Mouse (Mus musculus): ENCODE measurements at regions not wholly inside any gene's neighbourhood (a gene's known extent, or its start where the extent isn't known, plus 50 kb on each side); places are given as distances from the start of the nearest gene placed in this dataset.
"Not testable (repeated sequence)": the region's sequence is repeated elsewhere in the genome, so short reads cannot be mapped to it uniquely, and the experiment has no call there.

- DNase-seq (ENCODE audit: low spot score), result no peak
Measured at GRCm38 (mm10) chr2:10998798-10999197, 173.1 kb upstream of the Prkcq start.

GRCm38 (mm10) chr2:10999217-10999618 is 172.7 kb upstream of the Prkcq start:
- DNase-seq (ENCODE audit: low spot score), result no peak

DNA sequence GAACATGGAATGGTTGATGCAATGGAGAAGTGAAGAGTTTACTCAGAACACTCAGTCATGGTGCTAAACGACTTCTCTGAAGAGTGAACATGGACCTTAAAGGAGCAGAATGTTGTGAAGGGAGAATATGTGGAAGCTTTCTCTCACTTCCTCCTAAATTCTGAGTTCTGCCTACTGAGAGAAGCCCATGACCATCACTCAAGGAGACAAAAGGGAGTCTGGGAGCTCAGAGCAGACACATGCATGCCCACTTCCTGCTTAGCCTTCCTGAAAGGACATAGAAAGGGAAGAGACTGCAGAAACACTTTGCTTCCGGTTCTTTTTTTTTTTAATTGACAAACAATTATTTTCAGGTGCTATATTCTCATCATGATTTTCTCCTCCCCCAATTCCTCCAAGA is 166.1 kb upstream of the Prkcq start:
- no peak for DNase-seq (ENCODE audit: low spot score)

GRCm38 (mm10) chr2:11011041-11011962 is 160.6 kb upstream of the Prkcq start:
- DNase-seq (ENCODE audit: low spot score), result no peak

DNA sequence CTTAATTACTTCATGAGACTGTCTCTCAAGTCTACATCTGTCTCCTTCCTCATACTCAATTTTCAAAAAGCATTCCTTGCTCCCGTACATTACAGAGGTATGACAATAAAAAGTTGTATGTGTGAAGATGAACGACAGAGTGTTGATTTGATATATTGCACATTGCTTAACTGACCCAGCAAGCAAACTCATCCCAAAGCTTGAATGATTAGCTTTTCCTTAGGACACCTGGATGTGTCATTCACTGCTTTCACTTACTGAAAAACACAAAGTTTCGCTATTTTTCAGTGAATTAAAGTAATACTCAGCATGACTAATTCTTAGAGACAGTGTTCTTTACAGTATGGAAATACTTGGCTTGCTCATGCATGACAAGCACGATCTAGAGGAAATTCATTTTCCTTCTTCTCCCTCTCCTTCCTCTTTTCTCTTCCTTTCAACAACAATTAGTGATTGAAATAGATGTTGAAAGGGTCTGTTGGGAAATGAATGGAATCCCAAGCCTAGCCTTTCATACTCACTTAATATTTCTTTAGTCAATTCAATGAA is 159.5 kb upstream of the Prkcq start:
- DNase-seq (ENCODE audit: low spot score), result no peak

DNA sequence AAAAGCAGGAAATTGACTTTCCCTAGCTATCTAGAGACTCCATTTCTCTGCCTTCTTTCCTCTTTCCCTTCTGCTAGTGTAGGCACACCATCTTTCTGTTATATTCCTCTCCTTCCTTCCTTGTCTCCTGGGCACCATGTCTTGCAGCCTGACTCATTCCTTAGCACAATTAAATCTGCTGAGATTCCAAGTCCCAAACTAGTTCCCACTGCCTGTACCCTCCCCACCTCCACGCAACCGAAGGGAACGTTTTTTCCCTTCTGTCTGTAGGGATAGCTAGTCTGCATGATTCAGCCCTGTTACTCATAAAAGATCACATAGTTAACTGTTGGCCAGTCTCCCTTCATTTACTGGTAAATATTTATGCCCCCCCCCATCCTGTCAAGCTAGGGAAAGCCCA is 158.8 kb upstream of the Prkcq start:
- DNase-seq (ENCODE audit: low spot score), result no peak

GRCm38 (mm10) chr2:11016446-11016845 is 155.5 kb upstream of the Prkcq start:
- no peak for DNase-seq (ENCODE audit: low spot score)

GRCm38 (mm10) chr2:11032891-11033290 is 139.0 kb upstream of the Prkcq start:
- DNase-seq (ENCODE audit: low spot score), result no peak

DNA sequence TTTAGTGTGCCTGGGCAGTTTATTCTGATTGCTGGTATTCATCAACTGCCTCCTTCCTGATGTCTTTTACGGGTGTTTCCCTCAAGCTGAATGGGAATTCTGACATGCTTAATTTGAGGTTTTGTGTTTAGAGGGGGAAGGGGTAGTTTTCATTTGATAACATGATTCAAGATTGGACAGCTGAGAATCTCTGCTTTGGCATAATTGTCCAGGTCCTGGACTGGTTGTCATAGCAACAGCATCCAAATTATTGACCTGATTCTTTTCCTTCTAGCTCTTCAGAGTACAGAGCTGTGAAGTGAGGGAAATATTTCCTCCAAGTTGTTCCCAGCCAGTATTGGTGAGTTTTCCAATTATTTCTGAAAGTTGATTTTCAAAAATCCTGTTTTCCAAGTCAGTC is 137.7 kb upstream of the Prkcq start:
- no peak for DNase-seq (ENCODE audit: low spot score)

DNA sequence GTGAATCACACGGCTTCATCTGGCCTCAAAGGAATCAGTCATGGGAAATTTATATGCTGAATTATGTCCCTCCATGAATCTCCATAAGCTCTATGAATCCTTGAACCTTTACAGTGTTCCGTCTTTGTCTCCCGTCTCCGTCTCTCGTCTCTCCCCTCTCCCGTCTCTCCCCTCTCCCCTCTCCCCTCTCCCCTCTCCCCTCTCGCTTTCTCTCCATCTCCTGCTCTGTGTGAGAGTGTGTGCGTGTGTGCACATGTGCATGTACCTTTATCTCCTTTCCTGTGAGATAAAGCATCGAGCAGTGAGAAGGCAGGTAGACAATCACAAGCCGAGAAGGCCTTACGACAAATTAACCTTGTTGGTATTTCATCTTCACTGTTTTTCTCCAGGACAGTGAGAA is 134.6 kb upstream of the Prkcq start:
- DNase-seq (ENCODE audit: low spot score), result no peak

GRCm38 (mm10) chr2:11038440-11038839 is 133.5 kb upstream of the Prkcq start:
- no peak for DNase-seq (ENCODE audit: low spot score)

DNA sequence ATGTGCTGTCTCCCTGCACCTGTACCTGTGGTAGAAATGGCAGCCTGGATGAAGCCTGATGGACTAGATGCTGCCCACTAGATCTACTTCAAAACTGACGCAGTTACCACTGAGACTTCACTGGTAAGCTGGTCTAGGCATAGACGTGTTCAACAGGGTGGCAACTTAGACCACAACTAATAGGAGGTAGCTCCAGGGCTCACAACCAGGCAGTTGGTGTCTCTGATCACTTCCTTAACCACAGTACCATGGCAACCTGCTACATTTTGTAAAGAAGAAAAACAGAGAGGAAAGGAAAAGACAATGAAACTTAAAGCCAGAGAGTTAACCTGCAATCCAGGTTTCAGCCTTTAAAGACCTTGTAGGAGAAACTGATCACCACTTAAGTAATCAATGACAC is 131.9 kb upstream of the Prkcq start:
- no peak for DNase-seq (ENCODE audit: low spot score)

DNA sequence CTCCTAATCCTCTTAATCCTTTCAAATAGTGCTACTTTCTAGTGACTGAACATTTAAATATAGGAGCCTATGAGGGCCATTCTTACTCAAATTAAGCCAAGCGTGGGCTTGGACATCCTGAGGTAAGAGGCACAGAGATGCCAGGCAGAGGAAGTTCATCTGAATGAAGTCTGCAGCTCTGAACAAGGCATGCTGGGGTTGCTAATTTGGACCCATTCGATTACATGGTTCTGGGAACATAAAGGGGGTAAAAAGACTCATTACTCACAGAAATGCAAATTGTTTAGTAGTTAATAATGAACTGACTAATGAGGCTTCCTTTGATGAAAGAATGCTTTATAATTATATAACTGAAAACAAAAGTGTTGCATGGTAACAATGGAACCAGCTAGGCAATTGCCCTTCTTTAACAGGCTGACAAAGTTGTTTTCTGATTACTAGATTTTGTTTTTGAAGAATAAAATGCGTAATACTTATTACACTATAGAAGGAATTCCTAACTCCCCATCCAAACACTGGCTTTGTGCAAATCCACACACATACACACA is 127.1 kb upstream of the Prkcq start:
- DNase-seq (ENCODE audit: low spot score), result no peak

DNA sequence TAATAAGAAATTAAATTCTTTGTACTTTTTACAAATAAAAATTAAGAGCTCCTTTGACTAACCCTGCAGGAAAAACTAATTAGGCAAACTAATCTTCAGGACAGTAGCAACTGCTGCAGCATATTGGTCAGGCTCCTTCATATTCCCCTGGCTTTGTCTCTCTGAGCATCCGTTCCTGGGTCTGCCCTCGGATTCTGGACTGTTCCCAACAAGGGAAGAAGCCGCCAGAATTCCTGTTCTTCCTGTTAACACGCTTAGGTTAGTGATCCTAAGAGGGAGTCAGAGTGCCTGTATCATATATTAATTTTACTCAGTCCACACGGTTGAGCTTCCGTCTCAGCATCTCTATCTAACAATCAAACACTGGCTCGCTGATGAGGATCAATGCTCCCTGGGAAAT is 120.3 kb upstream of the Prkcq start:
- no peak for DNase-seq (ENCODE audit: low spot score)

GRCm38 (mm10) chr2:11059731-11060425 is 112.0 kb upstream of the Prkcq start:
- DNase-seq (ENCODE audit: low spot score), result no peak

DNA sequence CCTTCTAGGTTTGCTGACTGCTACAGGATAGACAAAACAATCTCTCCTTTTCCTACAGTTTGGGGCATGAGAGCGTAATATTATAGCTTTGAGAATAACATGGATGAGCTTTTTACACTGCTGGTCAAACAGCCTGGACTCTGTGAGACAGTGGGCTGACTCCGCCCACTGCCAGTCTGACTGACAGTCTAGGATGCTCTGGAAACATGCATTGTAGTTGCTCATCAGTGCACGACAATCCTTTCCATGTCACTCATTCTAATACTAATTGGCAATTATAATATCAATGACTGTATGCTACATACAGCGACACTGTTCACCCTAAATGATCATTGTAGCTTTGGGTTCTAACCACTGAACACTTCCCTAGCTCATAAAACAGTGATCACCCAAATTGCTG is 104.5 kb upstream of the Prkcq start:
- DNase-seq (ENCODE audit: low spot score), result no peak

DNA sequence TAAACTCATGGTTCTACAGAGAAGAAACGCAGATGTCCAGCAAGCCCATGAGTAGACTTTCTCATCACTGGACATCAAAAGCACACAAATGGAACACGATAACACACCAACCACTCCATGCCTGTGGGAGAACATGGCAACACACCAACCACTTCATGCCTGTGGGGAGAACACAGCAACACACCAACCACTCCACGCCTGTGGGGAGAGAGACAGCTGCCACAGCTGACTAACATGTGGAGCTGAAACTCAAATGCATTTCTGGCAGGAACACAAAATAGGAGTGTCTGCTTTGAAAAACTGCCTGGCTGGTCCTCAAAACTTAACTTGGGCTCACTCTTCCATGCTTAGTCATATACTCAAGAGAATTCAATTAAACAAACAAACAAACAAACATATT is 88.4 kb upstream of the Prkcq start:
- no peak for DNase-seq (ENCODE audit: low spot score)

- no peak for DNase-seq (ENCODE audit: low spot score)
Measured at GRCm38 (mm10) chr2:11086996-11087395, 84.9 kb upstream of the Prkcq start.

GRCm38 (mm10) chr2:11099834-11100622 is 71.9 kb upstream of the Prkcq start:
- not testable (repeated sequence) for DNase-seq (ENCODE audit: low spot score)

DNA sequence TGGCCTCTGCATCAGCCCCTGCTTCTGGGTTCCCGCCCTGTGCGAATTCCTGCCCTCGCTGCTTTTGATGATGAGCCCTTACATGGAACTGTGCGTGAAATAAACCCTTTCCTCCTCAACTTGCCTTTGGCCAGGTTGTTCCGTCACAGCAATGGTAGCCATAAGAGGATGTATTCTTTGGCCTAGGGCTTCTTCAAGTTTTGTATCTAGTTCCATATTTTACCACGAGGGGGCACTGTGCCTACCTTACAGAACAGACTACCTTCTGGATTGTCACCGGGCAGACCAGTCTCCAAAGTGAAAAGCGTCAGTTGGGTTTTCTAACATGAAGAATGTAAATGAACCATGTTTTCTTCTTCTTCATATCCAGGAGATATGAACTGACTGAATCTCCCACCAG is 58.7 kb upstream of the Prkcq start:
- DNase-seq (ENCODE audit: low spot score), result no peak

- no peak for DNase-seq (ENCODE audit: low spot score)
Measured at GRCm38 (mm10) chr2:11118625-11119024, 53.3 kb upstream of the Prkcq start.

GRCm38 (mm10) chr2:11119301-11119700 is 52.6 kb upstream of the Prkcq start:
- DNase-seq (ENCODE audit: low spot score), result no peak
